Mouse (Mus musculus) stomach, postnatal 0 days (tissue): Measurements from ENCODE around the gene Hoxc6.

Source experiments
- CTCF ChIP-seq: IDR thresholded peaks from 2 replicates; pipeline ENCODE4 v1.5.1; 2016; ENCODE audit warnings: antibody characterized with exemption, low read depth, mild to moderate bottlenecking, moderate library complexity
- EP300 ChIP-seq: optimal IDR thresholded peaks from 2 replicates; pipeline ENCODE3; 2016; ENCODE audit warnings: antibody characterized with exemption

DNA sequence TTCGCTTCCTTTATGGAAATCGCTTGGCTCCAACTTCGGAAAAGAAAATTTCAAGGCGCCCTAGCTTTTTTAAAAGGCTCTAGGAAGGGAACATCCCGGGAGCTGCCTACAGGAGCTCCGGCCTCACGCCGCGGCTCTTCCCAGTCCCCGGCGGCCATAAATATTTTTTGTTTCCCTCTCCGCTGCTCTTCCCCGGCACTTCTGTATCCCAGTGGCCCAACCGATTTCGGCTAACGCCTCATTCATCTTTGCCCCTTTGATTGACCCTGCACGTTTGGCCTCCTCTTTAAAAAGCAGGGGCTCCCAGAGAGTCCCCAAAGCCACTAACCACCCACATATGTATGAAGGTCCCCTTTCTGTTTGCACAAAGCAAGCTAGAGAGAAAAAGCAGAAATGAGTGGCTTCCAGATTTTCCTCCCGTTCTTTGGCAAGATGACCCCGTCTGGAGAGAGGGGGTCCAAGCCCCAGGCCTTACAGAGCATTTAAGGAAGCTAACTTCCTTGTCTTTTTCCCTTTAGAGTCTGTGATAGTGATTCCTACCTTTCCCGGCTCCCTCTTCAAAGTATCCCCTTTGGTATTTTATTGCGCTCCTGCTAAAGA lies 61.4 kb downstream of the Hoxc6 start:
- TF ChIP-seq CTCF (no peak), EP300 (no peak)
